Mouse (Mus musculus): ENCODE results near the gene Rbm34. TPM values are rescaled to one million over a fixed set of nuclear protein-coding genes. Genes with fewer than 3 reads are reported as not detected.

The Rbm34 gene
- total RNA-seq, 2 experiments from 2014 or later, result 3.8 to 10.6 TPM

GRCm38 (mm10) chr8:126965246-126965645 is 5.6 kb downstream of the Rbm34 start:
- no peak for ATAC-seq (replicated peaks; ENCODE audit: low FRiP score, poor library complexity, severe bottlenecking)

GRCm38 (mm10) chr8:126962871-126963270 is 8.0 kb downstream of the Rbm34 start:
- no peak for ATAC-seq (replicated peaks; ENCODE audit: low FRiP score, poor library complexity, severe bottlenecking)

- no peak for ATAC-seq (replicated peaks; ENCODE audit: low FRiP score, poor library complexity, severe bottlenecking)
These were observed 9.4 kb downstream of the Rbm34 start for GRCm38 (mm10) chr8:126961516-126961915.

GRCm38 (mm10) chr8:126951900-126952636 is 18.8 kb downstream of the Rbm34 start:
- ATAC-seq (replicated peaks; ENCODE audit: low FRiP score, poor library complexity, severe bottlenecking), result no peak

GRCm38 (mm10) chr8:126949527-126949926 is 21.3 kb downstream of the Rbm34 start:
- no peak for ATAC-seq (replicated peaks; ENCODE audit: low FRiP score, poor library complexity, severe bottlenecking)

GRCm38 (mm10) chr8:126946444-126946843 is 24.4 kb downstream of the Rbm34 start:
- ATAC-seq (replicated peaks; ENCODE audit: low FRiP score, poor library complexity, severe bottlenecking), result no peak

GRCm38 (mm10) chr8:126945730-126946163 is 25.1 kb downstream of the Rbm34 start, which contains the start of gene Tomm20:
Tomm20 (minus strand) TSS chr8:126945844.
- peak; percentile 89 for ATAC-seq (replicated peaks; ENCODE audit: low FRiP score, poor library complexity, severe bottlenecking)

GRCm38 (mm10) chr8:126944781-126945691 is 25.8 kb downstream of the Rbm34 start:
- ATAC-seq (replicated peaks; ENCODE audit: low FRiP score, poor library complexity, severe bottlenecking), result peak; percentile 47

GRCm38 (mm10) chr8:126943565-126943964 is 27.3 kb downstream of the Rbm34 start:
- no peak for ATAC-seq (replicated peaks; ENCODE audit: low FRiP score, poor library complexity, severe bottlenecking)

GRCm38 (mm10) chr8:126937337-126937736 is 33.5 kb downstream of the Rbm34 start:
- no peak for ATAC-seq (replicated peaks; ENCODE audit: low FRiP score, poor library complexity, severe bottlenecking)

- ATAC-seq (replicated peaks; ENCODE audit: low FRiP score, poor library complexity, severe bottlenecking), result no peak
These were observed 34.9 kb downstream of the Rbm34 start for GRCm38 (mm10) chr8:126935932-126936331.

- ATAC-seq (replicated peaks; ENCODE audit: low FRiP score, poor library complexity, severe bottlenecking), result no peak
These were observed 35.5 kb downstream of the Rbm34 start for GRCm38 (mm10) chr8:126935387-126935786.

GRCm38 (mm10) chr8:126932656-126933055 is 38.2 kb downstream of the Rbm34 start:
- ATAC-seq (replicated peaks; ENCODE audit: low FRiP score, poor library complexity, severe bottlenecking), result no peak

GRCm38 (mm10) chr8:126932249-126932648 is 38.6 kb downstream of the Rbm34 start:
- no peak for ATAC-seq (replicated peaks; ENCODE audit: low FRiP score, poor library complexity, severe bottlenecking)

GRCm38 (mm10) chr8:126931720-126932119 is 39.2 kb downstream of the Rbm34 start:
- ATAC-seq (replicated peaks; ENCODE audit: low FRiP score, poor library complexity, severe bottlenecking), result no peak

GRCm38 (mm10) chr8:126929607-126930161 is 41.2 kb downstream of the Rbm34 start:
- ATAC-seq (replicated peaks; ENCODE audit: low FRiP score, poor library complexity, severe bottlenecking), result peak; percentile 72

- ATAC-seq (replicated peaks; ENCODE audit: low FRiP score, poor library complexity, severe bottlenecking), result no peak
These were observed 41.9 kb downstream of the Rbm34 start for GRCm38 (mm10) chr8:126928755-126929505.

GRCm38 (mm10) chr8:126928028-126928427 is 42.8 kb downstream of the Rbm34 start:
- ATAC-seq (replicated peaks; ENCODE audit: low FRiP score, poor library complexity, severe bottlenecking), result no peak

- no peak for ATAC-seq (replicated peaks; ENCODE audit: low FRiP score, poor library complexity, severe bottlenecking)
These were observed 43.8 kb downstream of the Rbm34 start for GRCm38 (mm10) chr8:126927058-126927457.

- no peak for ATAC-seq (replicated peaks; ENCODE audit: low FRiP score, poor library complexity, severe bottlenecking)
These were observed 47.9 kb downstream of the Rbm34 start for GRCm38 (mm10) chr8:126922981-126923380.

All from erythroblast, adult 5-6 weeks (primary cell).